Mouse (Mus musculus) forebrain, embryonic 10.5 days (tissue): ENCODE results near the gene St6gal1. TPM values are rescaled to one million over a fixed set of nuclear protein-coding genes. Genes with fewer than 3 reads are reported as not detected.
A peak's percentile ranks its signal among the peaks of the same experiment; 100 is the strongest.

Experiments
- DNase-seq: peaks from one replicate; pipeline ENCODE4 v3.0.0-alpha.2; 2017; ENCODE audit warnings: low spot score; ENCODE audit errors: extremely low spot score
- H3K27ac ChIP-seq: fragments of 300-500 bp; sonication (generic); 2 replicates; pipeline ENCODE4 v1.5.1; 2016; ENCODE audit warnings: mild to moderate bottlenecking
- H3K27me3 ChIP-seq: fragments of 300-500 bp; sonication (generic); 2 replicates; pipeline ENCODE4 v1.6.1; 2016; ENCODE audit warnings: mild to moderate bottlenecking; ENCODE audit not compliant: poor library complexity, severe bottlenecking
- H3K36me3 ChIP-seq: fragments of 300-500 bp; sonication (generic); replicated peaks from 2 replicates; pipeline ENCODE4 v1.6.1; 2016; ENCODE audit warnings: mild to moderate bottlenecking, moderate library complexity
- H3K4me1 ChIP-seq: fragments of 300-500 bp; sonication (generic); 2 replicates; pipeline ENCODE4 v1.6.1; 2016
- H3K4me3 ChIP-seq: fragments of 300-500 bp; sonication (generic); 2 replicates; pipeline ENCODE4 v1.5.1; 2016; ENCODE audit warnings: mild to moderate bottlenecking, moderate library complexity
- H3K9me3 ChIP-seq: fragments of 300-500 bp; sonication (generic); 2 replicates; pipeline ENCODE4 v1.6.1; 2016; ENCODE audit warnings: mild to moderate bottlenecking, moderate library complexity
- WGBS: fragments of 180-500 bp; shearing (Covaris S2); methylation state at CpG from one replicate; pipeline ENCODE4 v1.1.7; 2016; 5-methylcytosine and 5-hydroxymethylcytosine counted together
- polyA plus RNA-seq: library from polyadenylated mRNA; unstranded; fragments of >200 nt; fragmentation: Nextera tagmentation; extraction: Ambion mirVana; gene quantifications from 2 replicates; pipeline ENCODE4 v1.2.1, GENCODE M21; 2016

St6gal1 gene
- polyA plus RNA-seq, 1 experiment from 2014 or later: 19.7 TPM

DNA sequence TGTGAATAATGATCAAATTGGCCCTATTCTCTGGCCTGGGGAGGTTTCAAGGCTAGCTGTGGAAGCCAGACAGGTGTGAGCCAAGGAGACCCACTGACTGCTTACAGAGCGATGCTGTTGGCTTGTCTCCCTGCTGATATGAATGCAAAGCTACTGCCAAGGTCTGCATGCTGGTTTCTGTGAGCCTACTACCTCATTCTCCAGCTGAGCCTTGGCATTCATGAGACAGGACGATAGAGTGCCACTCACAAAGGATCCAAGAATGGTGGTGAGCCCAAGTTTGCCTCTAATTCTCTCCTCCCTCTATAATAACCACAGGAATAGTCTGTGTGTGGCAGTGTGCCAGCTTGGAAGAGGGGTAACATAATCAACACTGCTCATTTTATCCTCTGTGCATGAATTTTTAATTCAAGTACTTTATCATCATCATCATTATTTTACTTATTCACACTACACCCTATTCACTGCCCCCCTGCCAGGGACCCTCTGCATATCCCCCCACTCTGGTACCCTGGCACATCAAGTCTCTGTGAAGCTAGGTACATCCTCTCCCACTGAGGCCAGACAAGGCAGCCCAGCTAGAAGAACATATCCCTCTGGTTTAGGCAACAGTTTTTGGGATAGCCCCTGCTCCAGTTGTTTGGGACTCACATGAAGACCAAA is 139.9 kb downstream of the St6gal1 start:
- Histone ChIP-seq H3K36me3 (0 out of 2 replicates have a peak, but pooled peaks cover 2% of the 10 kb centered on the region), H3K27me3 (no peaks in the 10 kb centered on the region), H3K9me3 (no peaks in the 10 kb centered on the region), H3K4me3 (no peak overlapping the region), H3K27ac (no peak overlapping the region), H3K4me1 (no peaks in the 10 kb centered on the region)
- WGBS: 81% methylated on average over 2 of the region's 2 CpGs
- no peak for DNase-seq

- H3K27me3 ChIP-seq: no peaks in the 10 kb centered on the region
- no peak for DNase-seq
- no peak overlapping the region for H3K27ac ChIP-seq
- no peak overlapping the region for H3K4me3 ChIP-seq
- no peaks in the 10 kb centered on the region for H3K4me1 ChIP-seq
- H3K9me3 ChIP-seq: no peaks in the 10 kb centered on the region
- H3K36me3 ChIP-seq: no peaks in the 10 kb centered on the region
- 67% methylated on average over 3 of the region's 3 CpGs for WGBS
Observed at GRCm38 (mm10) chr16:23369124-23369523, 144.6 kb downstream of the St6gal1 start.

GRCm38 (mm10) chr16:23370724-23371123 is 146.2 kb downstream of the St6gal1 start:
- DNase-seq: no peak
- Histone ChIP-seq H3K4me3 (no peak overlapping the region), H3K36me3 (no peaks in the 10 kb centered on the region), H3K27ac (no peak overlapping the region), H3K9me3 (no peaks in the 10 kb centered on the region), H3K27me3 (no peaks in the 10 kb centered on the region), H3K4me1 (no peaks in the 10 kb centered on the region)
- 95% methylated on average over 7 of the region's 7 CpGs for WGBS

- H3K27ac ChIP-seq: no peak overlapping the region
- 85% methylated on average over 2 of the region's 2 CpGs for WGBS
- H3K27me3 ChIP-seq: no peaks in the 10 kb centered on the region
Observed at GRCm38 (mm10) chr16:23372340-23372739, 147.8 kb downstream of the St6gal1 start.

GRCm38 (mm10) chr16:23374068-23374467 is 149.5 kb downstream of the St6gal1 start:
- no peaks in the 10 kb centered on the region for H3K4me1 ChIP-seq
- no peaks in the 10 kb centered on the region for H3K9me3 ChIP-seq
- no peak overlapping the region for H3K27ac ChIP-seq
- H3K4me3 ChIP-seq: no peak overlapping the region
- H3K36me3 ChIP-seq: no peaks in the 10 kb centered on the region
- no peaks in the 10 kb centered on the region for H3K27me3 ChIP-seq
- WGBS: 91% methylated on average over 4 of the region's 4 CpGs
- DNase-seq: peak; percentile 4

More at GRCm38 (mm10) chr16:23372340-23372739, 147.8 kb downstream of the St6gal1 start:
- H3K36me3 ChIP-seq: no peaks in the 10 kb centered on the region
- H3K4me3 ChIP-seq: no peak overlapping the region
- no peaks in the 10 kb centered on the region for H3K4me1 ChIP-seq
- H3K9me3 ChIP-seq: no peaks in the 10 kb centered on the region
- DNase-seq: no peak

- WGBS: 86% methylated on average over 5 of the region's 5 CpGs
- peak; percentile 5 for DNase-seq
Observed at GRCm38 (mm10) chr16:23374938-23375337, 150.4 kb downstream of the St6gal1 start.

DNA sequence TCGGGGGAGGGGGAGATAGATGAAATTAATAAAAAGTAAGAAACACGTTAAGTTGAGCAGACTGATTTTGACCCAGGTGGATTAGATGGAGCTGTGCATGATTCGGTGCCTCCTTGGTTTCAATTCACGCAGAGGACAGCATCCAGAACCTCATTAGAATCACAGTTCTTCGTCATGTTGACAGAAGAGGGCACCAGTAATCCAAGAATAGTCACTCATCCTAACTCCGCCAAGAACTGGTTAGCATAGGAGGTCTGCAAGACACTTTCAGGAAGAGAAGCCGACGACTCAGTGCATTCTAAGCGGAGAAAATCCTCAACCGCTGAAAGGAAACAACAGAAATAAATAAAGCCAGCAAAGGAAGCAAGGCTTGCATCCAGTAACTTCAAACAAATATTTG is 151.6 kb downstream of the St6gal1 start:
- Histone ChIP-seq H3K4me1 (no peaks in the 10 kb centered on the region), H3K4me3 (no peak overlapping the region), H3K9me3 (no peaks in the 10 kb centered on the region), H3K27me3 (no peaks in the 10 kb centered on the region), H3K36me3 (no peaks in the 10 kb centered on the region), H3K27ac (no peak overlapping the region)
- WGBS: 68% methylated on average over 10 of the region's 10 CpGs
- DNase-seq: peak; percentile 1

More at GRCm38 (mm10) chr16:23374938-23375337, 150.4 kb downstream of the St6gal1 start:
- Histone ChIP-seq H3K27me3 (no peaks in the 10 kb centered on the region), H3K9me3 (no peaks in the 10 kb centered on the region), H3K27ac (no peak overlapping the region), H3K4me1 (no peaks in the 10 kb centered on the region), H3K4me3 (no peak overlapping the region), H3K36me3 (no peaks in the 10 kb centered on the region)

DNA sequence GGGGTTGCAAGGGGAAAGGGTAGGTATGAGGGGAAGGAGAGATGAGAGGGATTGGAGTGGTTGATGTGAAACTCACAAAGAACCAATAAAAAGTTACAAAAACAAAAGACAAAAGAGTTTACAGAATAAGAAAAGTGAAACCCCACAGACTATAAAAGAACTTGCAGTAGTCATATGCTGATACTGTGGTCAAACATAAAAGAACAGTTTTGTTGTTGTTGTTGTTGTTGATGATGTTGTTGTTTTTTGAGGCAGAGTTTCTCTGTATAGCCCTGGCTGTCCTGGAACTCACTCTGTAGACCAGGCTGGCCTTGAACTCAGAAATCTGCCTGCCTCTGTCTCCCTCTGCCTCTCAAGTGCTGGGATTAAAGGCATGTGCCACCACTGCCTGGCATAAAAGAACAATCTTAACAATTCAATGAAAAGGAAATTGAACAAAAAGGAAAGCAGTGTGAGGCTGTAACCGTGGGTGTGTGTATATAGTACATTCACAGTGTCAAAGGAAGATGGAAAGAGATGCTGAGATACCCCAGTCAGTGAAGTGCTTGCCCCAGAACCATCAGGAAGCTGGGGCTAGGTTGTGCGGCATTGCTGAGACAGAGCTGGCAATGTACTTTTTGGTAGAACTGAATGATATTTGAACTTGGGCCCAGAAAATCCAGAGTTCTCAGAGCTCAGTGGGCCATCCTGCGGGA is 155.1 kb downstream of the St6gal1 start:
- Histone ChIP-seq H3K36me3 (no peaks in the 10 kb centered on the region), H3K27me3 (no peaks in the 10 kb centered on the region), H3K4me1 (no peaks in the 10 kb centered on the region), H3K9me3 (no peaks in the 10 kb centered on the region), H3K4me3 (no peak overlapping the region), H3K27ac (no peak overlapping the region)
- 86% methylated on average over 3 of the region's 3 CpGs for WGBS
- DNase-seq: no peak

DNA sequence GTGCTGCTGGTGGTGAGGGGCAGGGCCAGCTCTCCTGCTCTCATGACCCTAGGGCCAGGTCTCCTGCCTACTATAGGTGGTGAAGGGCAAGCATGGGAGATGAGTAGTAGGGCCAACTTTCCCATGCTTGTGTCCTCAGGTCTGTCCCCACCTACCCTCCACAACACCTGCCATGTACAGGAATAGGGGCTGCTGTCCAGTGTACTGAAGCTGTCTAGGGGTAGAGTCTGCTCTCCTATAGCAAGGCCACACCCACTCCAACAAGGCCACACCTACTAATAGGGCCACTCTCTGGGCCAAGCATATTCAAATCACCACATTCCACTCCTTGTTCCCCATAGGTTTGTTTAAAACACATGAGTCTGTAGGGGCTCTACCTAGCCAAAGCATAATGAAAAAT is 159.8 kb downstream of the St6gal1 start:
- no peak overlapping the region for H3K27ac ChIP-seq
- H3K27me3 ChIP-seq: no peaks in the 10 kb centered on the region
- no peak overlapping the region for H3K4me3 ChIP-seq
- no peaks in the 10 kb centered on the region; the same call in 1 of the 2 replicates for H3K9me3 ChIP-seq
- peak; percentile 5 for DNase-seq
- H3K36me3 ChIP-seq: no peaks in the 10 kb centered on the region
- no peaks in the 10 kb centered on the region for H3K4me1 ChIP-seq

DNA sequence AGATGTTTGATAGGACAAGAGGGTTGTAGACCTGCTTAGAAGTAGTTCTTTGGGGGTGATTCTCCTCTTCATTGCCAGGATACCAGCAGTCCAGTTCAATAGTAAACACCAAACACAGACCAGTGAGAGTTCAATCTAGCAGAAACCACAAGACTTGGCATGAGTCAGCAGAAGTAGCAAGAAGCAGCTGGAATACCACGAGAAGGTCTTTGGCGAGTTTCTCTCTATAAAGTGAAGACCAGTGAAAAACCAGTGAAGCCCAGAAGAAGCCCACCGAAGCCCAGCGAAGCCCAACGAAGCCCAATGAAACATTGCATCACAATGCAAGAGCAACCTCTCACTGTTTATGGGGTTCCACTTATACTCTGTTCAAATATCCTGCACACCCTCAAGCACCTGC is 173.4 kb downstream of the St6gal1 start:
- H3K27ac ChIP-seq: no peak overlapping the region
- no peak for DNase-seq
- H3K9me3 ChIP-seq: no peaks in the 10 kb centered on the region
- H3K4me3 ChIP-seq: no peak overlapping the region
- H3K4me1 ChIP-seq: peaks cover 17% of the 10 kb centered on the region
- 88% methylated on average over 5 of the region's 5 CpGs for WGBS
- no peaks in the 10 kb centered on the region for H3K36me3 ChIP-seq
- no peaks in the 10 kb centered on the region for H3K27me3 ChIP-seq

DNA sequence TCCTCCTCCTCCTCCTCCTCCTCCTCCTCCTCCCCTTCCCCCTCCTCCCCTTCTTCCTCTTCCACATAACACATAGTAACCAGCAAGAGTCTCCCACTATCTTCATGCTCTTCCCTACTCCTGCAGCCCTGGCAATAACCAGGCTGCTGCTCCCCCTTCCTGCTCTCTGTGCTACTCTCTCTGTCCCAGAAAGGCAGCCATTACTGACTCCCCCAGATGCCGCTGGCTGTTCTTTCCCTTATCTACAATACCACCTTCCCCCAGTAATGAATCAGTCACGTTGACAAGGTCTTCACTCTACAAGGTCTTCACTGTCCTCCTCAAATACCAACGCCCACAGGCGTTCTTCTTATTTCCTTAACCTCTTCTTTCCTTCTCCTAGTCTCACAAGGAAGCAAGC is 176.9 kb downstream of the St6gal1 start:
- Histone ChIP-seq H3K4me1 (peaks cover 23% of the 10 kb centered on the region), H3K27ac (peak overlapping the region; percentile 51; the same call in 1 of the 2 replicates), H3K27me3 (no peaks in the 10 kb centered on the region), H3K36me3 (no peaks in the 10 kb centered on the region), H3K9me3 (no peaks in the 10 kb centered on the region), H3K4me3 (no peak overlapping the region)
- no peak for DNase-seq
- WGBS: 73% methylated on average over 4 of the region's 4 CpGs

DNA sequence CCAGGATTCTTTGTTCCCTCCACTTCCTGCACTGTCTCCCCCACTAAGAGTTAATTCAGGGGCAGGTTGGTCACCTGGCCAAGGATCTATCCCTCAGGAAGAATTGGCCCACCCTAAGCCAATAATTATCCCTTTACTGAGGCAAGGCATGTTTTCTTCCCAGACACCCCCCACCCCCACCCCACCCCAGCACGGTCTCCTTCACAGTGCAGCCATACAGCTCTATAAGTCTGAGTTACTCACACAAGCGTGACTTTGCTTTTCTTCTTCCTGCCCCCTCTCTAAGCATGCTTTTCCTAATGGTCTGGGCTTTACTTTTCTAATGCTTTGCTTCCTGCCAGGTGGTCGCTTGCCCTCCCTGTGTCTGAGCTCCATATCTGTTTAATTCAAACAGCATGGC is 177.4 kb downstream of the St6gal1 start:
- no peak overlapping the region for H3K4me3 ChIP-seq
- peak overlapping the region; percentile 51; the same call in 1 of the 2 replicates for H3K27ac ChIP-seq

DNA sequence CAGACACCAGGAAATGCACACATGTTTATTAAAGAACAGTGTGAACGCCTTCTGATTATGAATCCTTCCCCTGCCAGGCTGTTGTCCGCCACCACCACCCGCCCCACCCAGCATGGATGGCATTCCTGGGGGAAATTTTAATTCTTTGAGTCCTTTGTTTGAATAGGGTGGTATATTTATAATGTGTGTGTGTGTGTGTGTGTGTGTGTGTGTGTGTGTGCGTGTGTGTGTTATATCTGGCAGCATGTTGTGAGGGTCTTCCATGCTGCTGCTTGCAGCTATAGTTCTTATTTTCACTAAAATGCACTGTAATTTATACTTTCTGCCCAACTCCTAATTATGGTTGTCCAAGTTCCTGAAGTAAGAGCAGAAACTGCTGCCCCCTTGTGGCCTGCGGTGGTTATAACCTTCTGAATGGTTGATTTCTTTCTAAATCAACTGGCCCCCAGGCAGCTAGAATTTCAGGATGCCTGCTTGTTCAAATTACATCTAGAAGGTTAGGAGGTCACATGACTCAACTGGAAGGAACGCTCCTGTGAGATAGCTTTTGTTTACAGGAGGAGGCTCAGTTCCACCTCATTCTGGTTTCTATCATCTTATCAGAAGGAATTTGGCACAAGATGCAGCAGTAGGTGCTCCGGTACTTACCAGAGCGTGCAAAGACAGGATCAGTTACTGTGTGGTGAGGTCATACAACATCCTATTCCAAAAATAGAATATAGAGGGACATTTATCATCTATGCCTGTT is 178.6 kb downstream of the St6gal1 start:
- H3K4me3 ChIP-seq: no peak overlapping the region
- DNase-seq: peak; percentile 78
- no peaks in the 10 kb centered on the region for H3K27me3 ChIP-seq
- H3K36me3 ChIP-seq: no peaks in the 10 kb centered on the region
- H3K9me3 ChIP-seq: no peaks in the 10 kb centered on the region
- peak overlapping the region; percentile 51; the same call in 1 of the 2 replicates for H3K27ac ChIP-seq
- 46% methylated on average over 8 of the region's 8 CpGs for WGBS
- H3K4me1 ChIP-seq: peaks cover 23% of the 10 kb centered on the region

More for the DNA sequence above, 177.4 kb downstream of the St6gal1 start:
- Histone ChIP-seq H3K9me3 (no peaks in the 10 kb centered on the region), H3K27me3 (no peaks in the 10 kb centered on the region), H3K36me3 (no peaks in the 10 kb centered on the region), H3K4me1 (peaks cover 23% of the 10 kb centered on the region)
- WGBS: 48% methylated on average over 3 of the region's 3 CpGs
- DNase-seq: no peak
